Mouse (Mus musculus): Measurements from ENCODE around the gene Nlrp5. TPM values are rescaled to one million over a fixed set of nuclear protein-coding genes. Genes with fewer than 3 reads are reported as not detected.
"Not testable (repeated sequence)": the region's sequence is repeated elsewhere in the genome, so short reads cannot be mapped to it uniquely, and the experiment has no call there.

Gene Nlrp5
- polyA plus RNA-seq (2012; rRNA removed): not detected in 2 replicates

GRCm38 (mm10) chr7:23385589-23385988 lies at the start of gene Nlrp5:
TSS of gene Nlrp5 (plus strand) at chr7:23385889.
- no peak for DNase-seq (ENCODE audit: low read depth)
- TF ChIP-seq POLR2A (IDR thresholded peaks at IDR 0.05; ENCODE audit: borderline replicate concordance, extremely low read depth, insufficient read depth, insufficient read length, poor library complexity, severe bottlenecking) (no peak), CTCF (IDR thresholded peaks at IDR 0.05; ENCODE audit: borderline replicate concordance, extremely low read depth, insufficient read depth, insufficient read length) (no peak)

GRCm38 (mm10) chr7:23358311-23358710 lies 27.4 kb upstream of the Nlrp5 start:
- DNase-seq (ENCODE audit: low read depth): not testable (repeated sequence)

GRCm38 (mm10) chr7:23470201-23470600 lies 84.5 kb downstream of the Nlrp5 start:
- not testable (repeated sequence) for DNase-seq (ENCODE audit: low read depth)

GRCm38 (mm10) chr7:23470832-23471231 lies 85.1 kb downstream of the Nlrp5 start:
- not testable (repeated sequence) for DNase-seq (ENCODE audit: low read depth)

- DNase-seq (ENCODE audit: low read depth): not testable (repeated sequence)
Observed at GRCm38 (mm10) chr7:23472886-23473285, 87.2 kb downstream of the Nlrp5 start.

Other genes starting within 250 kb of the Nlrp5 start
- gene Gm10662, start 241.4 kb upstream of the Nlrp5 start, polyA plus RNA-seq (2012; rRNA removed): not detected in 2 replicates
- gene Vmn1r165, start 168.6 kb upstream of the Nlrp5 start, polyA plus RNA-seq (2012; rRNA removed): not detected in 2 replicates
- gene Vmn1r166, start 134.2 kb upstream of the Nlrp5 start, polyA plus RNA-seq (2012; rRNA removed): not detected in 2 replicates
- gene Gm6902, start 107.0 kb upstream of the Nlrp5 start, polyA plus RNA-seq (2012; rRNA removed): not detected in 2 replicates
- not detected in 2 replicates for gene Nlrp4e, start 84.7 kb upstream of the Nlrp5 start, polyA plus RNA-seq (2012; rRNA removed)
- not detected in 2 replicates for gene Vmn1r167, start 121.3 kb downstream of the Nlrp5 start, polyA plus RNA-seq (2012; rRNA removed)
- gene Vmn1r168, start 153.8 kb downstream of the Nlrp5 start, polyA plus RNA-seq (2012; rRNA removed): not detected in 2 replicates
- not detected in 2 replicates for gene Vmn1r169, start 189.6 kb downstream of the Nlrp5 start, polyA plus RNA-seq (2012; rRNA removed)
- gene Vmn1r170, start 220.3 kb downstream of the Nlrp5 start, polyA plus RNA-seq (2012; rRNA removed): not detected in 2 replicates
- gene Vmn1r171, start 244.8 kb downstream of the Nlrp5 start, polyA plus RNA-seq (2012; rRNA removed): not detected in 2 replicates

Measured in brain, embryonic 14.5 days (tissue).